Mouse (Mus musculus) c-Kit-positive CD71-negative TER-119-negative erythroid progenitor cells, embryonic 14.5 days (primary cell): Measurements from ENCODE around the gene Akap1.
"Not testable (repeated sequence)": the region's sequence is repeated elsewhere in the genome, so short reads cannot be mapped to it uniquely, and the experiment has no call there.

Experiments
- DNase-seq: peaks from one replicate; pipeline ENCODE4 v3.0.0-alpha.2; 2013; ENCODE audit warnings: low read depth

The Akap1 gene

GRCm38 (mm10) chr11:88864458-88865197 lies at the start of gene Akap1:
Akap1 (minus strand) TSS chr11:88864586.
- DNase-seq, result peak; percentile 93

DNA sequence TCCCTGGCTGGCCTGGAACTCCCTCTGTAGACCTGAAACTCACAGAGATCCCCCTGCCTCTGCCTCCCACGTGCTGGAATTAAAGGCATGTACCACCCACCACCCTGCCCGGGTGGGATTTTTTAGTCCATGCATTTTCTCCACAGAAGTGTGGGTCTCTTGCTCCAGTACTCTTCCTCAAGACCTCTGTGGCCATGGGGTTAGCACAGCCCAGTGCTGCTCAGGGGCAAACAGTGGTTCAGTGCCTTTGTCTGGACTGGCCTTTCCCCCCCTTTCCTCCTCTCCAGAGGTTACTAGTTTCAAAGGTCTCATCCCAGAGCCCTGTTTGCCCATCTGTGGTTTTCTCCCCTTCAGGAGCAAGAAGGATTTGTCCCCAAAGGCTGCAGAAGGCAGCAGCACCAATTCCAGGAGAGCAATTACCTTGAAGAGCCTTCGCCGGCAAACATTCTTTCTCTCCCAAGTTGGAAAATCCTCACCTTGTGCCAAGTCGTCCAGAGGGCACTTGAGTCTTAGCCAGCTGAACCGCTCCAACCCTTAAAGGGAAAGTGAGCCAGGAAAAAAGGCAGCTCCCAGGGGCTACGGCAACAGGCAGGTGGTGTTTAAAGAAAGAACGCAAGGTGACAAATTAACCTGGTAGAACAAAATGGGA lies 45.1 kb upstream of the Akap1 start:
- no peak for DNase-seq

DNA sequence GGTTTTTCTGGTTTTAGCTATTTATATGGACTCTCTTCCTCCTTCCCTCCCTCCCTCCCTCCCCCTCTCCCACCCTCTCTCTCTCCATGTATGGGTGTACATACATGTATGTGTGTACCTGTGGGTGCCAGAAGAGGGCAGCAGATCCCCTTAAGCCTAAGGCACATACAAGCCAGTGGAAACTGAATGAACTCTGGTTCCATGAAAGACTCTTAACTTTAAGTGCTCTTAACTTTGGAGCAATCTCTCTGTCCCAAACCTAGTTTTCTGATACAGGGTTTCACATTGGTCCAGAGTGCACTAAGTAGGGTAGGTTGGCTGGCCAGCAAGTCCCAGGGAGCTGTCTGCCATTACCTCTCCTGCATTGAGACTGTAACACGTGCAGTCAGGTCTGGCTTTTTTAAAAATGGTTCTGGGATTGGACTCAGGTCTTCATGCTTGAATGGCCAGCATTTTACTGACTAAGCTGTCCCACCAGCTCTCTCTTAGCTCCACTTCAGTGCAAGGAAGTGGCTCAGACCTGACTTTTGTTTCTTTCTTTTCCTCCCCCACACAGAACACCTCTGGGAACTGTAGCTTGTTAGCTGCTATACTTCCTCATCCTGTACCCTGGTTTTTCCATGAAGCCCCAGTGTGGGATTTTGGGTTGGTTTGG lies 44.3 kb upstream of the Akap1 start:
- DNase-seq, result peak; percentile 29

DNA sequence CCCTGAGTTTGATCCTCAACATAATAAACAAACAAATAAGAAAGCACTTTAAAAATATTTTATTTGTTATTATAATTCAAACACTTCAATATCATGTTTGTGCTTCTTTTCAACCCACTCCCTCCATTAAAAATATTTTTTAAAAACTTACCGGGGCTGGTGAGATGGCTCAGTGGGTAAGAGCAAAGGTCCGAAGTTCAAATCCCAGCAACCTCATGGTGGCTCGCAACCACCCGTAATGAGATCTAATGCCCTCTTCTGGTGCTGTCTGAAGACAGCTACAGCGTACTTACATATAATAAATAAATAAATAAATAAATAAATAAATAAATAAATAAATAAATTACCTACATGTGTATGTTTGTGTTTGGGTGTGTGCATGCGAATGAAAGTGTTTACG lies 43.5 kb upstream of the Akap1 start:
- no peak for DNase-seq

GRCm38 (mm10) chr11:88905621-88906020 lies 41.2 kb upstream of the Akap1 start:
- DNase-seq, result no peak

DNA sequence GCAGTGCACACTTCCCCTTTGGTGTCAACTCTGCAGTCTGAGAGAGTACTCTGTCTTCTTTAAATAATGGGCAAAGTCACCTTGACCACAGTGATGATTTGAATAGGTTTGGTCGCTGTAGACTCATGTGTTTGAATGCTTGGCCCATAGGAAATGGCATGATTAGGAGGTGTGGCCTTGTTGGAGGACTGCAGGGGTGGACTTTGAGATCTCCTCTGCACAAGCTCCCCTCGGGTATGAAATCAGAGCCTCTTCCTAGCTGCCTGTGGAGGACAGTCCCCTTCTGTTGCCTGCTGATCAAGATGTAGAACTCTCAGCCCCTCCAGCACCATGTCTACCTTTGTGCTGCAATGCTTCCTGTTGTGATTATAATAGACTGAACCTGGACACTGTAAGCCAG lies 39.7 kb upstream of the Akap1 start:
- DNase-seq, result no peak

DNA sequence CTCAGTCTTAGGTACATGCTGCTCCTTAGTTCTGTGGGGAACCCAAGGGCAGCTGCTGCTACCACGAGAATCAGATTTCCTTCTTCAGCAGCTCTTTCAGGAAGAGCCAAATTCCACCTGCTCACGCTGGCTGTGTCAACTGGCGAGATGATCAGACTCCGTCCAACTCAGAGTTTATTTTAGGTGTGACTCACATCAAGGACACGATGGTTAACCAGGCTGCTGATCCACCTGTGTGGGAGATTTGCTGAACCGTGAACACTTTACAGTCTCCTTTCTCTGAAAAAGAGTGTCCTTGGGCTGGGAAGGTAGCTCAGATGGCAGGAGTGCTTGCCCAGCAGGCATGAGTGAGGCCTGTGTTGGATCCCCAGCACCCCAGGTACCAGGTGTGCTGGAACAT lies 38.4 kb upstream of the Akap1 start:
- no peak for DNase-seq

DNA sequence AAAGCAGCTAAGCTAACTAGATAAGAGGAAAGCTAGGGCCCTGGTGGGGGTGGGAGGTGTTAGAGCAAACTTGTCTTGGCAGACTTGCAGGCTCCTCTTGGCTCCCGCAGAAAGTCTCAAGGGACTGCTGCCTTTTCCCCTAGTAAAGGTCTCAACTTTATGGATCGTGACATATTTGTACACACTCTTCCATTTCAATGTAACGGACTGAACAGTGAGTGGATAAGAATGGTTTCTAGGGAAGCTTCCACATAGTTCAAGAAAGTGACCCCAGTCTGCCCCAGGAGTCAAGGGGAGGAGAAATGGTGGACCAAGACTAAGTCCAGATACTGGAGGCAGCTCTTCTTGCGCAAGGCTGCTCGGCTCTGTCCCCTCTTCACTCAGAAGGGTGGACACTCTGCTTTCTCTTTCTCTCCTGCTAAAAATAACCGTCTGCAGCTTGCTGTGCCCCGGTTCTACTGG lies 37.0 kb upstream of the Akap1 start:
- DNase-seq, result no peak

DNA sequence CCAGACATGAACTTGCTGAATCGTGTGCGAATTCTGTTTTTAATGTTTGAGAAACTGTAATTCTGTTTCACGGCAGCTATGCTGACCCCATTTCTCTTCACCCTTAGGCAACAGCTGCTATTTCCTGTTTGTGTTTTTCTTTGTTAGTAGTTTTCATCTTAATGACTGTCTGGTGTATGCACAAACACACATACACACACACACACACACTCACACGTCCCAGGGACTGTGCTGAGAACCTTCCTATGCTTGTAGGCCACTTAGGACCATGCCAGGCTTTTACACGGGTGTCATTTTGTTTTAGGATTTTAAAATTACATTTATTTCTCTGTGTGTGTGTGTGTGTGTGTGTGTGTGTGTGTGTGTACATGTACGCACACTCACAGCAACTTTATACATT lies 35.2 kb upstream of the Akap1 start:
- DNase-seq, result no peak

- DNase-seq, result no peak
Observed at GRCm38 (mm10) chr11:88898380-88898763, 34.0 kb upstream of the Akap1 start.

DNA sequence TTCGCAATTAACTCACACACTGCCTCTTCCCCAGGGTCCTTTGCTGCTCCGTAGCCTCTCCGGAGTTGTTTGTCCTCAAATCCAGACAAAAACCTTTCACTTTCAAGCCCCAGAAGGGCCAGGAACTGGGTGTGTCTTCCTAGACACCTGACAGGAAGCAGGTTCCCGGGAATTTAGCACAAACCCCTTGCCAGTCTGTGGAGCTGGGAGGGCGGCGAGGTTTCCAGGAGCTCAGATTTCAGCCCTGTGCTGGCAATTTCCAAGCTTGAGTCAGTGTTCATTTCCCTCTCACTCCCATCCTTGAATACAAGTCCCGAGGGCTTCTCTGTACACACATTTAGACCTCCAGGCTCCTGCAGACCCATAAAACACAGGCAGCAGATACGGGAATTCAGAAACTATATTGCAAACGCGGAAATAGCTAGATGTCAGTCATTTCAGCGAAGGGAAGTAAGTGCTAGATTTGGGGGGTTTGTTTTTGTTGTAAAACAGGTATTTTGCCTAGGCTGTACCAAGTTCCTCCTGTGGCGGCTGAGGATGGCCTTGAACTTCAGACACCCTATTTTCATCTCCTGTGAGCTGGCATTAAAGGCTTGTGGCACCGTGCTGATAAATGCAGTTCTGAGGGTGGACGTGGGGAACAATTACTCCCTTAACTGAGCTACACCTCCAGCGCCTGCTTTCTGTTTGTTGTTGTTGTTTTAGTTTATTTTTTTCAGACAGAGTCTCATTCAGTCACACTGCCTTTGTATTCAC lies 33.4 kb upstream of the Akap1 start:
- no peak for DNase-seq

DNA sequence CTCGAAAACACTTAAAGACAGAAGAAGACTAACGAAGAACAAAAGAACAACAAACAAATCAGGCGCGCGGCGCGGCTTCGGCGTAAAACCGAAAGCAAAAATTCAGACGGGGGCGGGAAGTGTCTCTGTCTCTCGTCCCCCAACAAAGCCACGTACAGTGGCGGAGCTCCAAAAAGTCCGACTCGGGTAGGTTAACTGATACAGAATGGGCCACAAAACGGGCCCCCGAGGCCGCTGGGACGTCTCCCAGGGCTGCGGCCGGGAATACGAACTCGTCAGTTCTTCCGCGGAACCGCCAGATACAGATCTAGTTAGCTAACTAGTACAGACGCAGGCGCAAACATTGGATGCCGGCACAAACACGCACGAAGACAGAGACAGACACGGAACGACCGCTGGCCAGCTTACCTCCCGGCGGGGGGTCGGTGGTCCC lies 31.4 kb upstream of the Akap1 start:
- not testable (repeated sequence) for DNase-seq

DNA sequence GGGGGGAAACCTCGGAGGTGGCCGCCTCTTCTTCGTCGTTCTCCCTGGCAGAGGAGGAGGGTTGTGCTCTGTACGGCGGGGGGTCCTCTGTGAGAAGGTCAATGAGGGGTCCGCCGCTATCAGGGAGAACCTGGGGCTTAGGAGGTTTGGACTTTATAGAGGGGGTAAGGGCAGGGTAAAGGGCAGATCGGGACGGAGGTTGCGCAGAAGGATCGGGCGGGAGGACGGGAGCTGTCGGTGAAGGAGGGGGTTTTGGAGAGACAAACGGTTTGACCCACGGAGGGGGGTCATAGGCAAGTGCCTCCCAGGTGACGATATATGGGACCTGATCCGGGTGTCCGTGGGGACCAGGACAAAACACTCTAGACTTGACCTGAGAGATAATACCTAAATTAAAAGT lies 30.8 kb upstream of the Akap1 start:
- not testable (repeated sequence) for DNase-seq

DNA sequence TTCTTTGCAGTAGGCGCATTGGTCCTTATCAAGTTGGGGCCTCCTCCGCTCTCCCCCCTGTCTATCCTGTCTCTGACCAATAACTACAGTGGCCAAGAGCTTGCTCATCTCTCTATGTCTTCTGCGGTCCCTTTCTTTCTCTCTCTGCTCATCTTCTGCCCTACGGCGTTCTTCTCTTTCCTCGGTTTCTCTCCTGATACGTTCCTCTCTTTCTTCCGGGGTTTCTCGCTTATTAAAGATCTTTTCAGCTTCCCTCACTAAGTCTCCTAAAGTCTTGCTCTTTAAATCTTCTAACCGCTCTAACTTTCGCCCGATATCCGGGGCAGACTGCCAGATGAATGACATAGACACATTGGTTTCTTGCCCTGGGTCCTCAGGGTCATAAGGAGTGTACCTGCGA lies 29.9 kb upstream of the Akap1 start:
- not testable (repeated sequence) for DNase-seq

DNA sequence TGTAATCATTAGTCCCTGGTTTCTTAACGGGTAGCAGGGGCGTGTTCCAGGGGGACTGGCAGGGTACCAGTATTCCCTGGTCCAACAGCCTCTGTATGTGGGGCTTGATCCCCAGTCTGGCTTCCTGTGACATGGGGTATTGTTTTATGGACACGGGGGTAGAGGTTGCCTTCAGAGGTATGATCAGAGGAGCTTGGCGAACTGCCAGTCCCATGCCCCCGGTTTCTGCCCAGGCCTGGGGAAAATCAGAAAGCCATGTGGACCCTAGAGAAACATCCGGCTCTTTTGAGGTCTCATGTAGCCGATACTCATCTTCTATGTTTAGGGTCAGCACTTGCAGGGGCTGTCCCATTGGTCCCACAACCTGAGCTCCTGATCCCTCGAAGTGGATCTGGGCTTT lies 29.1 kb upstream of the Akap1 start:
- not testable (repeated sequence) for DNase-seq

- DNase-seq, result not testable (repeated sequence)
Observed at GRCm38 (mm10) chr11:88892789-88893188, 28.4 kb upstream of the Akap1 start.

GRCm38 (mm10) chr11:88891921-88892561 lies 27.7 kb upstream of the Akap1 start:
- DNase-seq, result not testable (repeated sequence)

DNA sequence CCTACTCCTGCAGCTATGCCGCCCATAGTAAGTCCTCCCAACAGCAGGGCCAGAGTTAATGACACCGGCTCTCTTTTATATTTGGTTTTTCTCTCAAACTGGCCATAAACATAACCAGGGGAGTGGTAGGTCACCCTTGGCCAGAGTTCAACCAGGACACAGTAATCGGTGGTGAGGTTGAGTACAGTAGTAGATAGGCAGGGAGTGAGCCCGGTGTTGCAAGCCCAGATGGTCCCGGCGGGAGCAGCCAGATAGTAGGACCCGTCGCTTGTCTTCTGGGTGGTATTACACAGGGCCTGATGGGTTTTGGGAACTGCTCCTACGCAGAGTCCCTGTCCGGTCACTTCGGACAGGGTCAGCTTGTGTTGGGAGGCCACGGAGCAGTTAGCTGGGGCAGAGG lies 27.1 kb upstream of the Akap1 start:
- DNase-seq, result not testable (repeated sequence)

GRCm38 (mm10) chr11:88890904-88891303 lies 26.5 kb upstream of the Akap1 start:
- DNase-seq, result not testable (repeated sequence)

DNA sequence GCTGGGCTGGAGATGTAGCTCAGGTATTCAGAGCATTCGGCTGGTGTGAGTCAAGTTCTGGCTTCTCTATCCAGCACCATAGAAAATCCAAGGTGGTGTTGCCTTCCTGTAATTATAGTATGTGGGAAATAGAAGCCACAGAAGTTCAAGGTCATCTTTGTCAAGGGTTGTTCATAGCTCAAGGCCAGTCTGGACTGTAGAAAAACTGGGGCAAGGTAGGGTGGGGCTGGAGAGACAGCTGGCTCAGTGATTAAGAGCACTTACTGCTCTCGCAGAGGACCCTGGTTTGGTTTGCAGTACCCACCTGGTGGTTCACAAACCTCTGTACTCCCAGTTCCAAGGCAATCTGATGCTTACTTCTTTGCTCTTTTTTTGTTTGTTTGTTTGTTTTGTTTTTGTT lies 24.6 kb upstream of the Akap1 start:
- no peak for DNase-seq

DNA sequence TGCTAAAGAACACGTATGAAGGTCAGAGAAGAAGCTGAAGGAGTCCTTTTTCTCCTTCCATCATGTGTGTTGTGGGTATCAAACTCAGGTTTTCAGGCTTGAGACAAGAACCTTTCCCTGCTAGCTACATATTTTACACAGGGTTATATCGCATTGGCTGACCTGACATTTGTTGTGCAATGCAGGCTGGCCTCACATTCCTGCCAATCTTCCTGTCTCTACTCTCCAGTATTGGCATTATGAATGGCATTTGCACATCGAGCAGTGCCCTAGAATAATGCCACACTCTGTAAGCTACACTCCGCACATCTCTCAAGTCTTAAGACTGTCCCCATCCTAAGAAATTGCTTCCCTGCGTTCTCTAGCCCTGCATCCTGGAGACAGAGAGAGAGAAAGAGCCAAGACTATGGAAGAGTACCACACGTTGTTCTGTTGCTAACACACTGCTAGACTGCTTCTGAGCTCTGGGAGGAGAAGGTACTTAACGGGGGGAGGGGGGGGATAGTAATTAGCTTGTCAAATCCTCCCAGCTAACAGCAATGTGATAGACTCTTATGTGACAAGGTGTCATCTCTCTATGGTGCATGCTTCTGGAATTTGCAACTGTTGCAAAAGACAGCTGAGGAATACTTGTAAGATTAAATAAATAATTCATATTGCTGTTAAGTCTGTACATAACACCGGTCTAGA lies 20.1 kb upstream of the Akap1 start:
- no peak for DNase-seq
